Comparison of ENCODE assay signal across 8 mouse cellular contexts in genomic region chr2:75661106-75661505, GRCm38 (mm10). TPM values are rescaled to one million over a fixed set of nuclear protein-coding genes. Genes with fewer than 3 reads are reported as not detected.
DNase-seq lines count a peak whose midpoint lies in the region; ATAC-seq and TF ChIP-seq lines count a peak whose summit lies in the region.

No protein-coding gene starts in this region.

- DNase-seq in heart, adult 2 months = no peak
- no peak for DNase-seq in heart, adult 18-20 months
- DNase-seq in G1E (ENCODE audit: low spot score) = no peak
- no peak for DNase-seq in natural killer cell, adult 2 months (ENCODE audit: low spot score in 2 of 2)
- no peak for DNase-seq in right cerebral cortex, postnatal 36 days (ENCODE audit: low spot score in 2 of 2)

- peak overlapping the region; percentile 91; the same call in 1 of the 2 replicates for H3K4me3 ChIP-seq in heart, adult 2 months
- peak overlapping the region; percentile 89 for H3K4me3 ChIP-seq in G1E (ENCODE audit: low read depth, low read length)
- H3K4me3 ChIP-seq in hindbrain, embryonic 12.5 days = peak overlapping the region; percentile 94
- H3K4me3 ChIP-seq in macrophage (ENCODE audit: inconsistent target) = peak overlapping the region; percentile 87

- WGBS in heart, adult 2 months = 10% methylated on average over 2 of the region's 2 CpGs
- WGBS in hindbrain, embryonic 12.5 days = 40% methylated on average over 2 of the region's 2 CpGs
- WGBS in macrophage (ENCODE audit: missing documents) = 46% methylated on average over 2 of the region's 2 CpGs

- no peak for ATAC-seq in G1E (ENCODE audit: extremely low read depth, insufficient number of reproducible peaks, low FRiP score, poor library complexity, severe bottlenecking)
- no peak for ATAC-seq in hindbrain, embryonic 12.5 days (ENCODE audit: low FRiP score)
- no peak for ATAC-seq in cerebellum, adult (ENCODE audit: insufficient number of reproducible peaks, low FRiP score, low TSS enrichment)

- no peak for TF ChIP-seq POLR2A in heart, adult 2 months (IDR thresholded peaks at IDR 0.05; ENCODE audit: insufficient read depth, low read depth, low read length)

- intact Hi-C loops in heart, adult 2 months (cut with DNase I) = loop anchor here (2.0 kb wide), 1 partner anchor 116 kb away; no protein-coding TSS in a partner anchor

- 0 out of 2 replicates have a peak, but pooled peaks cover 2% of the 10 kb centered on the region for H3K79me2 ChIP-seq in heart, adult 2 months (replicated peaks; ENCODE audit: control insufficient read depth, insufficient read depth, low read length)
- H3K79me2 ChIP-seq in macrophage (ENCODE audit: inconsistent target) = peaks cover 63% of the 10 kb centered on the region

- no peak overlapping the region for H3K9ac ChIP-seq in heart, adult 2 months (ENCODE audit: low read depth, low read length)
- H3K9ac ChIP-seq in hindbrain, embryonic 12.5 days = peak overlapping the region; percentile 98; the same call in 1 of the 2 replicates

- H3K27me3 ChIP-seq in heart, adult 2 months (ENCODE audit: control insufficient read depth, insufficient read depth, low read length) = no peaks in the 10 kb centered on the region
- no peaks in the 10 kb centered on the region for H3K27me3 ChIP-seq in G1E (ENCODE audit: insufficient read depth, low read length)
- H3K27me3 ChIP-seq in hindbrain, embryonic 12.5 days = no peaks in the 10 kb centered on the region

- peaks cover 37% of the 10 kb centered on the region for H3K36me3 ChIP-seq in heart, adult 2 months (ENCODE audit: control insufficient read depth, insufficient read depth, low read length)
- peaks cover 38% of the 10 kb centered on the region for H3K36me3 ChIP-seq in G1E (replicated peaks)
- peaks cover 27% of the 10 kb centered on the region for H3K36me3 ChIP-seq in hindbrain, embryonic 12.5 days
- H3K36me3 ChIP-seq in macrophage (ENCODE audit: inconsistent target) = peaks cover 22% of the 10 kb centered on the region; the same call in 1 of the 2 replicates

- no peak for TF ChIP-seq CTCF in heart, adult 2 months (IDR thresholded peaks at IDR 0.05)
- no peak for TF ChIP-seq CTCF in G1E (IDR thresholded peaks at IDR 0.05; ENCODE audit: low read depth, low read length)

- peak overlapping the region; percentile 86 for H3K4me2 ChIP-seq in hindbrain, embryonic 12.5 days (replicated peaks)

- no peaks in the 10 kb centered on the region for H3K9me3 ChIP-seq in G1E (replicated peaks)
- no peaks in the 10 kb centered on the region for H3K9me3 ChIP-seq in hindbrain, embryonic 12.5 days (replicated peaks)

- no peak for TF ChIP-seq EP300 in heart, adult 2 months (IDR thresholded peaks at IDR 0.05; ENCODE audit: insufficient read depth, low read depth, low read length)

- H3K27ac ChIP-seq in heart, adult 2 months = no peak overlapping the region
- H3K27ac ChIP-seq in hindbrain, embryonic 12.5 days = no peak overlapping the region
- peak overlapping the region; percentile 84 for H3K27ac ChIP-seq in macrophage

- peaks cover 7% of the 10 kb centered on the region for H3K4me1 ChIP-seq in heart, adult 2 months (ENCODE audit: control insufficient read depth, insufficient read depth, low read length)
- H3K4me1 ChIP-seq in G1E (ENCODE audit: insufficient read depth, low read depth, low read length) = peaks cover 25% of the 10 kb centered on the region
- H3K4me1 ChIP-seq in hindbrain, embryonic 12.5 days = peaks cover 20% of the 10 kb centered on the region

RNA-seq across cellular contexts. Expression of gene Hnrnpa3, which starts 2.0 kb away (rescaled TPM):
- total RNA-seq in heart, adult 2 months (2021) = 100 to 1,000 TPM; 177 to 180 TPM
- polyA plus RNA-seq in heart, adult 2 months (2012; rRNA removed) = 18.5 and 44.9 TPM in 2 replicates
- 100 to 1,000 TPM; 157 to 174 TPM for total RNA-seq in heart, adult 18-20 months (2021)
- total RNA-seq in G1E (2014; fragmentation: Nextera tagmentation) = 576 and 627 TPM in 2 replicates
- total RNA-seq in G1E (2017) = 136 and 215 TPM in 2 replicates
- 283 and 509 TPM in 2 replicates for polyA plus RNA-seq in G1E (2012)
- polyA plus RNA-seq in hindbrain, embryonic 12.5 days (2016; fragmentation: Nextera tagmentation; extraction: Ambion mirVana) = 352 and 360 TPM in 2 replicates
- 100 to 1,000 TPM; 404 to 869 (median 663) TPM for total RNA-seq in macrophage (2018; cell fraction: chromatin; rRNA removed)
- 100 to 1,000 TPM; 291 to 595 (median 415) TPM for total RNA-seq in macrophage (2018; cell fraction: cytosol; rRNA removed)
- 100 to 1,000 TPM; 332 to 659 (median 518) TPM for total RNA-seq in macrophage (2018; cell fraction: nucleus; rRNA removed)
- polyA plus RNA-seq in macrophage (2018) = 346 to 1,286 TPM (median 601 TPM) in 3 replicates

RNA-seq across cellular contexts. Expression of gene Nfe2l2, which starts 43.3 kb away (rescaled TPM):
- total RNA-seq in heart, adult 2 months (2021) = 10 to 100 TPM; 56.2 to 67.1 TPM
- polyA plus RNA-seq in heart, adult 2 months (2012; rRNA removed) = 36.5 and 52.4 TPM in 2 replicates
- total RNA-seq in heart, adult 18-20 months (2021) = 10 to 100 TPM; 58.8 to 61.7 TPM
- total RNA-seq in G1E (2014; fragmentation: Nextera tagmentation) (104 and 113 TPM in 2 replicates), G1E (2017) (96.8 and 99.5 TPM in 2 replicates)
- polyA plus RNA-seq in G1E (2012) (9.1 and 12.4 TPM in 2 replicates), macrophage (2018) (189 to 430 TPM (median 388 TPM) in 3 replicates)
- 20.0 and 20.5 TPM in 2 replicates for polyA plus RNA-seq in hindbrain, embryonic 12.5 days (2016; fragmentation: Nextera tagmentation; extraction: Ambion mirVana)
- 1,000 to 10,000 TPM in 4 of 26 experiments, 100 to 1,000 TPM in 21, 10 to 100 TPM in 1; 93.5 to 1,701 (median 398) TPM for total RNA-seq in macrophage (2018; cell fraction: chromatin; rRNA removed)
- 100 to 1,000 TPM; 118 to 679 (median 362) TPM for total RNA-seq in macrophage (2018; cell fraction: cytosol; rRNA removed)
- 1,000 to 10,000 TPM in 5 of 26 experiments, 100 to 1,000 TPM in 21; 190 to 1,621 (median 565) TPM for total RNA-seq in macrophage (2018; cell fraction: nucleus; rRNA removed)
